Mouse (Mus musculus): ENCODE results near the gene Slc25a35. TPM values are rescaled to one million over a fixed set of nuclear protein-coding genes. Genes with fewer than 3 reads are reported as not detected.
"Not testable (repeated sequence)": the region's sequence is repeated elsewhere in the genome, so short reads cannot be mapped to it uniquely, and the experiment has no call there.

The Slc25a35 gene
- polyA plus RNA-seq, 1 experiment, result not detected

DNA sequence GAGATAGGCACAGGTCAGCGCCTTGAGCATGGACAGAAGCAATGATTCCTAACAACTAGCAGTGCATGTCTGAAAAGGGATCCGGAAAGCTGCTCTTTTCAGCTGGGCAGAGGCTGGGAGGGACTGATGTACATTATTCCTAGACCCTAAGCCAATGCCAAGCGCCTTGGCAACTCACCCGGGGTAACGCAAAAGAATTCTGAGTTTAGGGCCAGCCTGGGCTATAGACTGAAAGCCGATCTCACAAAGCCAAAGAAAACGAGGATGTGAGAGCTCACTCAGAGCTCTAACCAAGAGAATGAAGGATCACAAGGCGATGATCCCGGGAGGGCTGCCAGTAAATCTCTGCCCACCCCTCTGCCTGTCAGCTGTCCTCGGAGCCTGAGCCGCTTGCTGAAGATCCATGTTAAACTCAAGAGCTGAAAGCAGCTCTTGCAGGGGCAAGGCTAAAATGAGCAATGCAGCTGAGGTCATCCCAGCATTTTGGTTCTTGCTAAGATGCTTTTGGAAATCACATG, 19.5 kb downstream of the Slc25a35 start:
- TF ChIP-seq CTCF (IDR thresholded peaks at IDR 0.05; ENCODE audit: insufficient read depth, low read depth, low read length) (no peak), POLR2A (IDR thresholded peaks at IDR 0.05; ENCODE audit: insufficient read depth, low read depth, low read length) (no peak)
- 83% methylated on average over 11 of the region's 11 CpGs for WGBS
- no peak overlapping the region for H3K27ac ChIP-seq (ENCODE audit: insufficient read depth, low read depth, low read length)
- no peak overlapping the region for H3K4me3 ChIP-seq (ENCODE audit: insufficient read depth, low read depth, low read length)
- H3K4me1 ChIP-seq (ENCODE audit: control insufficient read depth, insufficient read depth, low read length), result no peaks in the 10 kb centered on the region

DNA sequence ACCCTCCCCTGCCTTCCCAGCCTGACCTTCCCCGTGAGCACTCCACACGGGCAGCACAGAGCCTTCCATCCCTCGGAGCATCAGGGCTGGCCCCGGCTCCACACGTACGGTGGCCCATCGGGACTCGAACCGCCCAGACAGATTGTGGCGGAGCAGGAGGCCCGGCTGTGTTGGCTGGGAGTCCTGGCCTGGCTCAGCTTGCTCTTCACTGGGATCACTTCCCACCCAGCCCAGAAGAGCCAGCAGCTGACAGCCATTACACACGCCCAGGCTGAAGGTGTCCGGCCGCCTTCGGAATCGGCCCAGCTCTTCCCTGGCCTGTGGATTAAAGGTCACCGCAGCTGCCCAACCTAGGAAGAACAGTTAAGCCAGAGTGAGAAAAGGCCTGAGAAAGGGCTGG, 20.4 kb downstream of the Slc25a35 start:
- H3K4me1 ChIP-seq (ENCODE audit: control insufficient read depth, insufficient read depth, low read length), result no peaks in the 10 kb centered on the region
- no peak for TF ChIP-seq POLR2A (IDR thresholded peaks at IDR 0.05; ENCODE audit: insufficient read depth, low read depth, low read length)
- no peak for TF ChIP-seq CTCF (IDR thresholded peaks at IDR 0.05; ENCODE audit: insufficient read depth, low read depth, low read length)
- no peak overlapping the region for H3K27ac ChIP-seq (ENCODE audit: insufficient read depth, low read depth, low read length)
- no peak overlapping the region for H3K4me3 ChIP-seq (ENCODE audit: insufficient read depth, low read depth, low read length)
- WGBS, result 94% methylated on average over 17 of the region's 17 CpGs

DNA sequence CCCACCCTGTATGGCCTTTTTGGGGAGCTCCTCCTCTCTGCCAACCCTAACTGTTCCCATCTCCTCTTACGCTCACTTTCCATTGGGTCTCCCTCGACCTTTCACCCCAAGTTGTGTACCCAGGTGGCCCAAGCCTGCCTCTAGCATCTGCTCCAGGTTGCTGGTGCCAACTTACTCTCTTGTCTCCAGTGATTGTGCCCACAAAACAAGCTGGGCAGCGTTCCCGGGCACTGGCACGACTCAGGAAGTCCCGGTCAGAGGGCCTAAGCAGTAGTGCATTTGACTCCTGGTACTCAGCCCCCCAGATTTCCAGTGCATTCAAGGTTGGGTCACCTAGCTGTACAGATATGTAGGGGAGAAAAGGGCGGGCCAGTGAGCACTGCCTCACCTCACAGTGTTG, 25.2 kb downstream of the Slc25a35 start:
- 87% methylated on average over 7 of the region's 7 CpGs for WGBS
- H3K4me1 ChIP-seq (ENCODE audit: control insufficient read depth, insufficient read depth, low read length), result no peaks in the 10 kb centered on the region
- no peak for TF ChIP-seq CTCF (IDR thresholded peaks at IDR 0.05; ENCODE audit: insufficient read depth, low read depth, low read length)
- TF ChIP-seq POLR2A (IDR thresholded peaks at IDR 0.05; ENCODE audit: insufficient read depth, low read depth, low read length), result no peak
- no peak overlapping the region for H3K27ac ChIP-seq (ENCODE audit: insufficient read depth, low read depth, low read length)
- H3K4me3 ChIP-seq (ENCODE audit: insufficient read depth, low read depth, low read length), result no peak overlapping the region

DNA sequence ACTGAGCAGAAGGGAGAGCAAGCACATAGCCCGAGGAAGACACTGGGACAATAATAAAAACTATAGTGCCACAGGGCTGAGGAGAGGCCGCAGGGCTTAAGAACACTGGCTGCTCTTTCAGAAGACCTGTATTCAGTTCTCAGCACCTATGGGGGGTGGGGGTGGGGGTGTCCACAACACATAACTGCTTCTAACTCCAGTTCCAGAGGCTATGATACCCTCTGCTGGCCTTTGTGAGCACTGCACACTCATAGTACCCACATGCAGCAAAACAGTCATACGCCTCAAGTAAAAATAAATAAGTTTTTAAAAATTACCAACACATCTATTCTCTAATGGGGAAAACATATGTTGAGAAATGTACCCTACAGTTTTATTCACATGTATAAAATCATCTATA, 26.4 kb downstream of the Slc25a35 start:
- H3K4me3 ChIP-seq (ENCODE audit: insufficient read depth, low read depth, low read length), result no peak overlapping the region
- no peak overlapping the region for H3K27ac ChIP-seq (ENCODE audit: insufficient read depth, low read depth, low read length)
- no peak for TF ChIP-seq POLR2A (IDR thresholded peaks at IDR 0.05; ENCODE audit: insufficient read depth, low read depth, low read length)
- no peak for TF ChIP-seq CTCF (IDR thresholded peaks at IDR 0.05; ENCODE audit: insufficient read depth, low read depth, low read length)
- 96% methylated on average over 3 of the region's 3 CpGs for WGBS
- no peaks in the 10 kb centered on the region for H3K4me1 ChIP-seq (ENCODE audit: control insufficient read depth, insufficient read depth, low read length)

DNA sequence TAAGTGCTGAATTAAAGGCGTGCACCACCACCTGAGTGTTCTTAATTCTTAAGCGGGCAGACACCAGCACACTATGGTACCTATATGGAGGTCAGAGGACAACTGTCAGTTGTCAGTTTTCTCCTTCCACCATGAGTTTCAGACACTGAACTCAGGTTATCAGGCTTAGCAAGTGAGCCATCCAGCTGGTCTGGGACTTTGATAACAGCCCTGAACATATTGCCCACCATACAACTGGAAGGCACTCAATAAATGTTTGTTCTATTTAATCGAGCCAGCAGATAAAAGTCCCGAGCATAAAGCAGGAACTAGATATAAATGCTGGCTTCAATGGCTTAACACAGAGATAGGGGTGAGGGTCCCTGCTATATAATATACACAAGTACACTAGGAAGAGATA, 29.1 kb downstream of the Slc25a35 start:
- no peak overlapping the region for H3K27ac ChIP-seq (ENCODE audit: insufficient read depth, low read depth, low read length)
- H3K4me3 ChIP-seq (ENCODE audit: insufficient read depth, low read depth, low read length), result no peak overlapping the region
- WGBS, result 97% methylated on average over 4 of the region's 4 CpGs
- TF ChIP-seq POLR2A (IDR thresholded peaks at IDR 0.05; ENCODE audit: insufficient read depth, low read depth, low read length), result no peak
- TF ChIP-seq CTCF (IDR thresholded peaks at IDR 0.05; ENCODE audit: insufficient read depth, low read depth, low read length), result no peak
- no peaks in the 10 kb centered on the region for H3K4me1 ChIP-seq (ENCODE audit: control insufficient read depth, insufficient read depth, low read length)

DNA sequence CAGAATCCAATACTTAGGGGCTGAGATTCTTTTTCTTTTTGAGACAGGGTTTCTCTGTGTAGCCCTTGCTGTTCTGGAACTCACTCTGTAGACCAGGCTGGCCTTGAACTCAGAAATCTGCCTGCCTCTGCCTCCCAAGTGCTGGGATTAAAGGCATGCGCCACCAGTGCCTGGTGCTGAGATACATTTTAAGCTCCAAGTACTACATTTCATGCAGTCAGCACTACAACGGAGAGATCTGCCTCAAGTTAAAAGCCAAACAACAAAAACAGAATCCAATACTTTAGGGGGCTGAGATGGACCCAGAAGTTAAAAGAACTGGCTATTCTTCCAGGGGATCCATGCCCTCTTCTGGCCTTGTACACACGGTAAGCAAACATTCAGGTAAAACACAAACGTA, 34.9 kb downstream of the Slc25a35 start:
- H3K4me1 ChIP-seq (ENCODE audit: control insufficient read depth, insufficient read depth, low read length); H3K27ac ChIP-seq (ENCODE audit: insufficient read depth, low read depth, low read length); H3K4me3 ChIP-seq (ENCODE audit: insufficient read depth, low read depth, low read length): not testable (repeated sequence)
- WGBS, result 95% methylated on average over 4 of the region's 4 CpGs

DNA sequence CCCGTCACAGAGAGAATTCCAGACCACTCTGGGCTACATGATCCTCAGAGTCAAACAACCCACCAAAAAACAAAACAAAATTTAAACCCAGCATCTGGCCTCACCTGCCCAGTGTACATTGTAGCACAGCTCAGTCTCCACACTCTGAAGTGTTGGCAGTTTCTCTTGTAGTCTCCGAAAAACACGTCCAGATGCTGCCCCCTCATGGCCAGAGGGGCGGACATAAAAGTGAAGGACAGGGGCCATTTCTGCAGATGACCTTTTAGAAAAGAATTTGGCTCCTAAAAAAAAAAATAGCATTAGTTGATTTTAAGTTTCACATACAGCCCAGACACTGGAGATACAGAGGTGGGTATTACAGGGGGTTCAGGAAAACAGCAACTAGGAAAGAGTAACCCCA, 35.7 kb downstream of the Slc25a35 start:
- H3K4me1 ChIP-seq (ENCODE audit: control insufficient read depth, insufficient read depth, low read length), result no peaks in the 10 kb centered on the region
- WGBS, result 57% methylated on average over 4 of the region's 4 CpGs

DNA sequence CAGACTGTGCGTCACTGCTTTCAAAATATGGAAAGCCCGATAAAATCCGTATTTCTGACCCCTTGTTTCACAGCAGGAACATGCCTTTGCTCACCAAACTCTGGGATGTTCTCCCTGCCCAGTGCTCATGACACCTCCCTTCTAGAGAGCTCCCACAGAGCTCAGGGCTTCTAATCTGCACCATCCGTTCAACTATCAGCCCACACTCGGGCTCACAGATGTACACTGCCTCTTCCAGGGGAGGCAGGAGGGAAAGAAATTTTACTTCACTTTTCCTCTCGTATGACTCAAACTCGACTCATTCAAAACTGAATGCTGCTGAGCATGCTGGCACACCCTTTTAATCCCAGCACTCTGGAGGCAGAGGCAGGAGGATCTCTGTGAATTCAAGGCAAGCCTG, 37.3 kb downstream of the Slc25a35 start:
- TF ChIP-seq POLR2A (IDR thresholded peaks at IDR 0.05; ENCODE audit: insufficient read depth, low read depth, low read length) (no peak), CTCF (IDR thresholded peaks at IDR 0.05; ENCODE audit: insufficient read depth, low read depth, low read length) (no peak)
- Histone ChIP-seq H3K4me3 (ENCODE audit: insufficient read depth, low read depth, low read length) (no peak overlapping the region), H3K27ac (ENCODE audit: insufficient read depth, low read depth, low read length) (no peak overlapping the region), H3K4me1 (ENCODE audit: control insufficient read depth, insufficient read depth, low read length) (no peaks in the 10 kb centered on the region)
- 76% methylated on average over 7 of the region's 7 CpGs for WGBS

More for the DNA sequence above, 35.7 kb downstream of the Slc25a35 start:
- H3K27ac ChIP-seq (ENCODE audit: insufficient read depth, low read depth, low read length), result no peak overlapping the region
- H3K4me3 ChIP-seq (ENCODE audit: insufficient read depth, low read depth, low read length), result no peak overlapping the region
- TF ChIP-seq POLR2A (IDR thresholded peaks at IDR 0.05; ENCODE audit: insufficient read depth, low read depth, low read length) (no peak), CTCF (IDR thresholded peaks at IDR 0.05; ENCODE audit: insufficient read depth, low read depth, low read length) (no peak)

DNA sequence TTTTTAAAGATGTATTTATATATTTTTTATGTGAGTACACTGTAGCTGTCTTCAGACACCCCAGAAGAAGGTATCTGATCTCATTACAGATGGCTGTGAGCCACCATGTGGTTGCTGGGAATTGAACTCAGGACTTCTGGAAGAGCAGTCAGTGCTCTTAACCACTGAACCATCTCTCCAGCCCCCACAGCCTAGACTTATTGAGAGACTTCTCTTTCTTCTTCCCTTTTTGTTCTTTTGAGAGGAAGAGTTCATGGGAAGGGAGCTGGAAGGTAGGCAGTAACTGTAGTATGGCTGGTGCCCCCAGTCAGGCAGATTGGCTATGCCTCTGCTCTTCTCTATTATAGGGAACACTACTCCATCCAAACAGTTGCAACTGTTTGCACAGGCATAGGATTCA, 38.6 kb downstream of the Slc25a35 start:
- not testable (repeated sequence) for H3K27ac ChIP-seq (ENCODE audit: insufficient read depth, low read depth, low read length); H3K4me1 ChIP-seq (ENCODE audit: control insufficient read depth, insufficient read depth, low read length); H3K4me3 ChIP-seq (ENCODE audit: insufficient read depth, low read depth, low read length)

Measured in olfactory bulb, adult 2 months (tissue).